Comparison of ENCODE assay signal across 9 mouse cellular contexts in genomic region chr9:62526858-62527257, GRCm38 (mm10). TPM values are rescaled to one million over a fixed set of nuclear protein-coding genes. Genes with fewer than 3 reads are reported as not detected.
DNase-seq lines count a peak whose midpoint lies in the region; ATAC-seq lines count a peak whose summit lies in the region.
"Had no signal": no experiment of that assay in that cellular context is flagged by ENCODE, and none has a peak within 500 bp of the region (broad histone marks: within the 10 kb centered on the region; RNA-seq: fewer than 3 reads in every experiment).

No protein-coding gene starts in this region.

- DNase-seq in forebrain, embryonic 10.5 days (ENCODE audit: extremely low spot score, low spot score), result no peak
- no peak for DNase-seq in forebrain, embryonic 11.5 days (ENCODE audit: low spot score)
- DNase-seq in limb, embryonic 10.5 days (ENCODE audit: low spot score), result no peak
- DNase-seq in kidney, adult 18-20 months, result no peak
- DNase-seq in frontal cortex, postnatal 36 days (ENCODE audit: low spot score in 2 of 2), result no peak

- peaks cover 96% of the 10 kb centered on the region for H3K4me1 ChIP-seq in forebrain, embryonic 10.5 days
- H3K4me1 ChIP-seq in forebrain, embryonic 11.5 days (replicated peaks; ENCODE audit: control insufficient read depth, insufficient read depth, low read length), result peaks cover 21% of the 10 kb centered on the region
- H3K4me1 ChIP-seq in limb, embryonic 15.5 days, result peaks cover 57% of the 10 kb centered on the region
- peaks cover 59% of the 10 kb centered on the region for H3K4me1 ChIP-seq in limb, embryonic 10.5 days
- peaks cover 24% of the 10 kb centered on the region for H3K4me1 ChIP-seq in heart, embryonic 16.5 days (ENCODE audit: control insufficient read depth, insufficient read depth, low read length)
- H3K4me1 ChIP-seq in neural tube, embryonic 15.5 days, result peaks cover 79% of the 10 kb centered on the region

- ATAC-seq in forebrain, embryonic 11.5 days (replicated peaks; ENCODE audit: low FRiP score), result no peak
- no peak for ATAC-seq in limb, embryonic 15.5 days (ENCODE audit: insufficient number of reproducible peaks, low FRiP score, low TSS enrichment, low read depth)
- ATAC-seq in heart, embryonic 16.5 days (replicated peaks; ENCODE audit: extremely low read depth, insufficient read depth, low FRiP score), result no peak
- no peak for ATAC-seq in neural tube, embryonic 15.5 days (ENCODE audit: low FRiP score)

- no peak overlapping the region for H3K4me2 ChIP-seq in forebrain, embryonic 11.5 days (ENCODE audit: low read depth, low read length, severe bottlenecking)
- H3K4me2 ChIP-seq in limb, embryonic 15.5 days, result no peak overlapping the region
- no peak overlapping the region for H3K4me2 ChIP-seq in heart, embryonic 16.5 days (ENCODE audit: low read depth, low read length)
- H3K4me2 ChIP-seq in neural tube, embryonic 15.5 days, result no peak overlapping the region
- H3K4me2 ChIP-seq: embryonic facial prominence, embryonic 12.5 days had no signal

- WGBS in forebrain, embryonic 10.5 days, result 88% methylated on average over 8 of the region's 8 CpGs
- 86% methylated on average over 8 of the region's 8 CpGs for WGBS in forebrain, embryonic 11.5 days
- 71% methylated on average over 8 of the region's 8 CpGs for WGBS in limb, embryonic 15.5 days
- WGBS in limb, embryonic 10.5 days, result 81% methylated on average over 8 of the region's 8 CpGs
- 57% methylated on average over 8 of the region's 8 CpGs for WGBS in heart, embryonic 16.5 days
- WGBS in neural tube, embryonic 15.5 days, result 84% methylated on average over 8 of the region's 8 CpGs

- peaks cover 53% of the 10 kb centered on the region for H3K27me3 ChIP-seq in forebrain, embryonic 10.5 days (ENCODE audit: poor library complexity, severe bottlenecking)
- H3K27me3 ChIP-seq in forebrain, embryonic 11.5 days (ENCODE audit: control insufficient read depth, insufficient read depth, low read length), result no peaks in the 10 kb centered on the region
- H3K27me3 ChIP-seq in limb, embryonic 15.5 days, result 0 out of 2 replicates have a peak, but pooled peaks cover 11% of the 10 kb centered on the region
- peaks cover 25% of the 10 kb centered on the region for H3K27me3 ChIP-seq in limb, embryonic 10.5 days (ENCODE audit: low read depth, poor library complexity, severe bottlenecking)
- no peaks in the 10 kb centered on the region for H3K27me3 ChIP-seq in heart, embryonic 16.5 days (ENCODE audit: control insufficient read depth, insufficient read depth, low read length)
- no peaks in the 10 kb centered on the region for H3K27me3 ChIP-seq in neural tube, embryonic 15.5 days (replicated peaks)
- H3K27me3 ChIP-seq: embryonic facial prominence, embryonic 12.5 days had no signal

- peak overlapping the region; percentile 75 for H3K27ac ChIP-seq in forebrain, embryonic 10.5 days
- no peak overlapping the region for H3K27ac ChIP-seq in forebrain, embryonic 11.5 days (ENCODE audit: low read depth, low read length)
- H3K27ac ChIP-seq in limb, embryonic 15.5 days, result 0 out of 2 replicates have a peak overlapping the region, but pooled peaks have one; percentile 13
- H3K27ac ChIP-seq in limb, embryonic 10.5 days, result no peak overlapping the region
- H3K27ac ChIP-seq in heart, embryonic 16.5 days (ENCODE audit: low read length), result peak overlapping the region; percentile 55
- H3K27ac ChIP-seq in neural tube, embryonic 15.5 days (replicated peaks), result peak overlapping the region; percentile 77
- H3K27ac ChIP-seq: embryonic facial prominence, embryonic 12.5 days had no signal

- no peak overlapping the region for H3K4me3 ChIP-seq in forebrain, embryonic 10.5 days
- H3K4me3 ChIP-seq in forebrain, embryonic 11.5 days (ENCODE audit: low read depth, low read length), result no peak overlapping the region
- H3K4me3 ChIP-seq in limb, embryonic 15.5 days, result no peak overlapping the region
- no peak overlapping the region for H3K4me3 ChIP-seq in limb, embryonic 10.5 days
- no peak overlapping the region for H3K4me3 ChIP-seq in heart, embryonic 16.5 days (ENCODE audit: low read length)
- no peak overlapping the region for H3K4me3 ChIP-seq in neural tube, embryonic 15.5 days (replicated peaks)
- H3K4me3 ChIP-seq: embryonic facial prominence, embryonic 12.5 days had no signal

- H3K9ac ChIP-seq in forebrain, embryonic 11.5 days (ENCODE audit: low read length), result no peak overlapping the region
- H3K9ac ChIP-seq in limb, embryonic 15.5 days, result no peak overlapping the region
- H3K9ac ChIP-seq in heart, embryonic 16.5 days (ENCODE audit: low read length), result peak overlapping the region; percentile 47; the same call in 1 of the 2 replicates
- no peak overlapping the region for H3K9ac ChIP-seq in neural tube, embryonic 15.5 days (replicated peaks)
- H3K9ac ChIP-seq: embryonic facial prominence, embryonic 12.5 days had no signal

- no peaks in the 10 kb centered on the region for H3K36me3 ChIP-seq in forebrain, embryonic 10.5 days (replicated peaks)
- H3K36me3 ChIP-seq in forebrain, embryonic 11.5 days (ENCODE audit: control insufficient read depth, insufficient read depth, low read length), result no peaks in the 10 kb centered on the region
- H3K36me3 ChIP-seq in limb, embryonic 15.5 days, result no peaks in the 10 kb centered on the region
- H3K36me3 ChIP-seq in limb, embryonic 10.5 days, result no peaks in the 10 kb centered on the region
- no peaks in the 10 kb centered on the region for H3K36me3 ChIP-seq in heart, embryonic 16.5 days (ENCODE audit: control insufficient read depth, insufficient read depth)
- no peaks in the 10 kb centered on the region for H3K36me3 ChIP-seq in neural tube, embryonic 15.5 days
- H3K36me3 ChIP-seq: embryonic facial prominence, embryonic 12.5 days had no signal

- no peaks in the 10 kb centered on the region for H3K9me3 ChIP-seq in forebrain, embryonic 10.5 days
- no peaks in the 10 kb centered on the region for H3K9me3 ChIP-seq in forebrain, embryonic 11.5 days (ENCODE audit: control insufficient read depth, low read length)
- H3K9me3 ChIP-seq in limb, embryonic 15.5 days, result no peaks in the 10 kb centered on the region
- H3K9me3 ChIP-seq in limb, embryonic 10.5 days (replicated peaks), result no peaks in the 10 kb centered on the region
- H3K9me3 ChIP-seq in heart, embryonic 16.5 days (replicated peaks; ENCODE audit: control insufficient read depth, low read length), result no peaks in the 10 kb centered on the region
- no peaks in the 10 kb centered on the region for H3K9me3 ChIP-seq in neural tube, embryonic 15.5 days (replicated peaks)
- H3K9me3 ChIP-seq: embryonic facial prominence, embryonic 12.5 days had no signal

RNA-seq across cellular contexts. Expression of gene Coro2b, which starts 10.0 kb away (rescaled TPM):
- polyA plus RNA-seq in forebrain, embryonic 10.5 days (2016; fragmentation: Nextera tagmentation; extraction: Ambion mirVana), result 9.7 and 10.0 TPM in 2 replicates
- 24.0 and 26.5 TPM in 2 replicates for polyA plus RNA-seq in forebrain, embryonic 11.5 days (2014; fragmentation: Nextera tagmentation; extraction: Ambion mirVana)
- 9.0 and 9.4 TPM in 2 replicates for polyA plus RNA-seq in limb, embryonic 15.5 days (2015; fragmentation: Nextera tagmentation; extraction: Ambion mirVana)
- polyA plus RNA-seq in limb, embryonic 10.5 days (2016; fragmentation: Nextera tagmentation; extraction: Ambion mirVana), result 5.6 and 6.2 TPM in 2 replicates
- polyA plus RNA-seq in heart, embryonic 16.5 days (2015; fragmentation: Nextera tagmentation; extraction: Ambion mirVana), result 7.1 and 8.3 TPM in 2 replicates
- polyA plus RNA-seq in neural tube, embryonic 15.5 days (2015; fragmentation: Nextera tagmentation; extraction: Ambion mirVana), result 34.3 and 38.2 TPM in 2 replicates

Comparison
In these comparisons a context has a peak if more than half of its experiments do, and no peak if none do; other contexts are left out.
1. H3K27ac ChIP-seq: peak in forebrain, embryonic 10.5 days (single experiment), limb, embryonic 15.5 days (single experiment), heart, embryonic 16.5 days (single experiment) and neural tube, embryonic 15.5 days (single experiment); none in forebrain, embryonic 11.5 days (single experiment) and limb, embryonic 10.5 days (single experiment).